Mouse (Mus musculus): Measurements from ENCODE around the gene Pla2g4f. TPM values are rescaled to one million over a fixed set of nuclear protein-coding genes. Genes with fewer than 3 reads are reported as not detected.

The Pla2g4f gene
- total and polyA plus RNA-seq, 3 experiments, result not detected

DNA sequence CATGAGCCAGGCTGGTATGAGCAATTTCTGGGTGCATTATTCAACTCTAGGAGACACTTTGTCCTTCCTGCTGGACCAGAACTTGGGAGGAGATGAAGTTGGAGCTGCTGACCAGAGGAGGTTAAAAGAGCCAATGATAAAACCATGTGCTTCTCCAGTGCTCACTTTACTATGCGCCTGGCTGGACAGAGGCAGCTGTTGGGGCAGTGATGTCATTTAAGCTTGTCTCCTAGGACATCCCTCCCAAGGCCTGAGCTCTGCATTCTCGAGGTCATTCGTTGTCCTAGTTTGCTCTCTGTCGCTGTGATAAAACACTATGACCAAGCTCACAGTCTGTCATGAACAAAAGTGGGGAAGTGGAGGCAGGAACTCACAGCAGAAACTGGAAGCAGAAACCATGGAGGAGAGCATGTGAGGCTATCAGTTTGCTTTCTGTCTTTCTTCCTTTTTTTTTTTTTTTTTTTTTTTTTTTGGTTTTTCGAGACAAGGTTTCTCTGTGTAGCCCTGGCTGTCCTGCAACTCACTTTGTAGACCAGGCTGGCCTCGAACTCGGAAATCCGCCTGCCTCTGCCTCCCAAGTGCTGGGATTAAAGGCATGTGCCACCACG, 22.4 kb downstream of the Pla2g4f start:
- no peak for TF ChIP-seq CTCF (IDR thresholded peaks at IDR 0.05 in 2 of 3, conservative IDR thresholded peaks at IDR 0.05 in 1 of 3; ENCODE audit: control insufficient read depth in 1 of 3, insufficient read depth in 1 of 3, low read depth in 2 of 3, low read length in 3 of 3, poor library complexity in 1 of 3, severe bottlenecking in 1 of 3)
- peak; percentile 73 for TF ChIP-seq ZNF384 (IDR thresholded peaks at IDR 0.05; ENCODE audit: low read depth, low read length)

DNA sequence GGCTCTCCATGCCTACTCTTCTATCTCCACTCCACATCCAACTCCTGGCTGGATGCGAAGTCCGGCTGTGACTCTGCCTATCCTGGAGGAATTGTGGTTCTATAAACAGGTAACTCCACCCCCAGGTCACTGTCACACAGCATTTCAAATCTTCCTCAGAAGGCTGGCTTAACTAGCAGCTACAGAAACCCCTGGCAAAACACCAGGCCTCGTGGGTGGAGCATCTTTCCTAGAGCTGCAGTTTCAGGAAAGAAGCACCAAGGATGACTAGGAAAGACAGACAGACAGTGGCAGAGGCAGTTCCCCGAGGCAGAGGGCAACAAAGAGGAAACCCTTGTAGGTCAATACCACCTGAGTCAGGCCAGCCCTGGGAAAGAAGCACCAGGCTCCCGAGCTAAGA, 25.0 kb downstream of the Pla2g4f start, which contains the start of gene Pla2g4d:
Gene Pla2g4d, minus strand, starts transcription at position 203 of the 400 bp plus-strand sequence.
- Histone ChIP-seq H3K27me3 (ENCODE audit: control insufficient read depth in 1 of 2, insufficient read depth in 2 of 2, low read length in 2 of 2) (peaks cover 5 to 10% of the 10 kb centered on the region in 2 experiments), H3K79me2 (ENCODE audit: control insufficient read depth, insufficient read depth, low read length, poor library complexity) (no peaks in the 10 kb centered on the region), H3K4me3 (ENCODE audit: control insufficient read depth in 1 of 2, insufficient read depth in 1 of 2, low read depth in 2 of 2, low read length in 2 of 2) (no peak within 1 kb of the TSS), H3K36me3 (ENCODE audit: control insufficient read depth in 1 of 2, insufficient read depth in 2 of 2, low read length in 2 of 2) (no peaks in the 10 kb centered on the region), H3K27ac (ENCODE audit: control insufficient read depth, low read depth, low read length) (no peak within 1 kb of the TSS), H3K9ac (ENCODE audit: control insufficient read depth, low read depth, low read length, poor library complexity, severe bottlenecking) (no peak within 1 kb of the TSS), H3K4me1 (ENCODE audit: control insufficient read depth in 1 of 2, insufficient read depth in 2 of 2, low read length in 2 of 2) (no peaks in the 10 kb centered on the region), H3K9me3 (replicated peaks; ENCODE audit: insufficient read depth, low read length) (no peaks in the 10 kb centered on the region)
- TF ChIP-seq NRF1 (IDR thresholded peaks at IDR 0.05; ENCODE audit: insufficient read depth, low read depth, low read length, poor library complexity, severe bottlenecking) (no peak), TBP (IDR thresholded peaks at IDR 0.05; ENCODE audit: low read depth, low read length) (no peak), USF1 (IDR thresholded peaks at IDR 0.05; ENCODE audit: low read depth, low read length) (no peak), CHD1 (IDR thresholded peaks at IDR 0.05; ENCODE audit: low read depth, low read length) (no peak), RCOR1 (IDR thresholded peaks at IDR 0.05; ENCODE audit: low read depth, low read length) (no peak), E2F4 (IDR thresholded peaks at IDR 0.05; ENCODE audit: borderline replicate concordance, low read depth, low read length) (no peak), UBTF (IDR thresholded peaks at IDR 0.05; ENCODE audit: borderline replicate concordance, insufficient read depth, low read depth, low read length) (no peak), POLR2AphosphoS5 (IDR thresholded peaks at IDR 0.05; ENCODE audit: borderline replicate concordance, low read depth, low read length) (no peak), RAD21 (IDR thresholded peaks at IDR 0.05; ENCODE audit: low read depth, low read length) (no peak), KAT2A (conservative IDR thresholded peaks at IDR 0.05; ENCODE audit: low read depth, low read length) (no peak), ETS1 (IDR thresholded peaks at IDR 0.05; ENCODE audit: low read depth, low read length) (no peak), SMC3 (IDR thresholded peaks at IDR 0.05; ENCODE audit: low read depth, low read length) (no peak), ZNF384 (IDR thresholded peaks at IDR 0.05; ENCODE audit: low read depth, low read length) (no peak), ZC3H11A (IDR thresholded peaks at IDR 0.05; ENCODE audit: low read depth, low read length) (no peak), ZKSCAN1 (IDR thresholded peaks at IDR 0.05; ENCODE audit: low read depth, low read length) (no peak), MAFK (IDR thresholded peaks at IDR 0.05; ENCODE audit: borderline replicate concordance, low read depth, low read length) (no peak), HCFC1 (IDR thresholded peaks at IDR 0.05; ENCODE audit: low read depth, low read length) (no peak), MYB (IDR thresholded peaks at IDR 0.05; ENCODE audit: low read depth, low read length) (no peak), MAZ (IDR thresholded peaks at IDR 0.05; ENCODE audit: low read depth, low read length) (no peak), TCF12 (IDR thresholded peaks at IDR 0.05; ENCODE audit: low read depth, low read length) (no peak)
- no peak for DNase-seq (ENCODE audit: low read depth, low spot score)

More for the DNA sequence above, 22.4 kb downstream of the Pla2g4f start:
- DNase-seq (ENCODE audit: low read depth, low spot score), result peak; percentile 10
- H3K4me1 ChIP-seq (ENCODE audit: control insufficient read depth in 1 of 2, insufficient read depth in 2 of 2, low read length in 2 of 2), result no peaks in the 10 kb centered on the region
- H3K9me3 ChIP-seq (replicated peaks; ENCODE audit: insufficient read depth, low read length), result no peaks in the 10 kb centered on the region
- no peak overlapping the region for H3K9ac ChIP-seq (ENCODE audit: control insufficient read depth, low read depth, low read length, poor library complexity, severe bottlenecking)
- H3K79me2 ChIP-seq (ENCODE audit: control insufficient read depth, insufficient read depth, low read length, poor library complexity), result no peaks in the 10 kb centered on the region
- H3K27ac ChIP-seq (ENCODE audit: control insufficient read depth, low read depth, low read length), result no peak overlapping the region
- H3K27me3 ChIP-seq (ENCODE audit: control insufficient read depth in 1 of 2, insufficient read depth in 2 of 2, low read length in 2 of 2), result peaks cover 4 to 9% of the 10 kb centered on the region in 2 experiments; a peak in 3 of 4 replicates
- H3K36me3 ChIP-seq (ENCODE audit: control insufficient read depth in 1 of 2, insufficient read depth in 2 of 2, low read length in 2 of 2), result no peaks in the 10 kb centered on the region
- H3K4me3 ChIP-seq (ENCODE audit: control insufficient read depth in 1 of 2, insufficient read depth in 1 of 2, low read depth in 2 of 2, low read length in 2 of 2), result no peak overlapping the region
